Mouse (Mus musculus): ENCODE measurements around the gene Tas2r143.

The Tas2r143 gene

GRCm38 (mm10) chr6:42397041-42397657 is 2.9 kb upstream of the Tas2r143 start:
- no peak for DNase-seq (ENCODE audit: low read depth, low spot score)

- no peak for DNase-seq (ENCODE audit: low read depth, low spot score)
These were observed 1.8 kb upstream of the Tas2r143 start for GRCm38 (mm10) chr6:42398285-42398684.

- no peak for DNase-seq (ENCODE audit: low read depth, low spot score)
These were observed 1.0 kb upstream of the Tas2r143 start for GRCm38 (mm10) chr6:42398998-42399397.

GRCm38 (mm10) chr6:42405134-42405533 is 5.1 kb downstream of the Tas2r143 start, which contains the start of gene Tas2r135:
Gene Tas2r135, plus strand, starts transcription at chr6:42405434.
- DNase-seq (ENCODE audit: low read depth, low spot score): no peak

GRCm38 (mm10) chr6:42419443-42419842 is 19.4 kb downstream of the Tas2r143 start:
- no peak for DNase-seq (ENCODE audit: low read depth, low spot score)

- no peak for DNase-seq (ENCODE audit: low read depth, low spot score)
These were observed 21.4 kb downstream of the Tas2r143 start for GRCm38 (mm10) chr6:42421439-42421838.

- no peak for DNase-seq (ENCODE audit: low read depth, low spot score)
These were observed 24.4 kb downstream of the Tas2r143 start for GRCm38 (mm10) chr6:42424472-42424871.

- DNase-seq (ENCODE audit: low read depth, low spot score): no peak
These were observed 26.3 kb downstream of the Tas2r143 start for GRCm38 (mm10) chr6:42426337-42426736.

GRCm38 (mm10) chr6:42433554-42433953 is 33.5 kb downstream of the Tas2r143 start:
- no peak for DNase-seq (ENCODE audit: low read depth, low spot score)

- no peak for DNase-seq (ENCODE audit: low read depth, low spot score)
These were observed 34.4 kb downstream of the Tas2r143 start, which contains the start of gene Tas2r126 for GRCm38 (mm10) chr6:42434446-42434845. Gene Tas2r126, plus strand, starts transcription at chr6:42434535.

GRCm38 (mm10) chr6:42435490-42435889 is 35.5 kb downstream of the Tas2r143 start:
- no peak for DNase-seq (ENCODE audit: low read depth, low spot score)

GRCm38 (mm10) chr6:42441395-42441794 is 41.4 kb downstream of the Tas2r143 start:
- no peak for DNase-seq (ENCODE audit: low read depth, low spot score)

- DNase-seq (ENCODE audit: low read depth, low spot score): peak; percentile 34
These were observed 44.5 kb downstream of the Tas2r143 start for GRCm38 (mm10) chr6:42444491-42444890.

GRCm38 (mm10) chr6:42447381-42447780 is 47.3 kb downstream of the Tas2r143 start:
- no peak for DNase-seq (ENCODE audit: low read depth, low spot score)

All from skeletal muscle tissue, adult 2 months (tissue).